Mouse (Mus musculus): ENCODE results near the gene Gm10378.
"Not testable (repeated sequence)": the region's sequence is repeated elsewhere in the genome, so short reads cannot be mapped to it uniquely, and the experiment has no call there.

GRCm38 (mm10) chr14:42655638-42656037 lies at the start of gene Gm10378:
- TF ChIP-seq USF1 (IDR thresholded peaks at IDR 0.05; ENCODE audit: low read depth); CTCF (IDR thresholded peaks at IDR 0.05; ENCODE audit: control insufficient read depth, insufficient read depth, insufficient read length); MYOD1 (IDR thresholded peaks at IDR 0.05; ENCODE audit: control insufficient read depth, insufficient read length, low read depth); CEBPB (IDR thresholded peaks at IDR 0.05; ENCODE audit: low read depth); MYOG (IDR thresholded peaks at IDR 0.05; ENCODE audit: control insufficient read depth, extremely low read depth, insufficient read length); FOSL1 (IDR thresholded peaks at IDR 0.05; ENCODE audit: insufficient read depth, low read length, poor library complexity, severe bottlenecking): not testable (repeated sequence)

All from C2C12 (cell line).